Mouse (Mus musculus): Measurements from ENCODE around the gene Syce3. TPM values are rescaled to one million over a fixed set of nuclear protein-coding genes. Genes with fewer than 3 reads are reported as not detected.

Syce3 gene
- polyA plus RNA-seq (2012; rRNA removed; ENCODE audit: low replicate concordance), result 0.78 and 1.7 TPM in 2 replicates

DNA sequence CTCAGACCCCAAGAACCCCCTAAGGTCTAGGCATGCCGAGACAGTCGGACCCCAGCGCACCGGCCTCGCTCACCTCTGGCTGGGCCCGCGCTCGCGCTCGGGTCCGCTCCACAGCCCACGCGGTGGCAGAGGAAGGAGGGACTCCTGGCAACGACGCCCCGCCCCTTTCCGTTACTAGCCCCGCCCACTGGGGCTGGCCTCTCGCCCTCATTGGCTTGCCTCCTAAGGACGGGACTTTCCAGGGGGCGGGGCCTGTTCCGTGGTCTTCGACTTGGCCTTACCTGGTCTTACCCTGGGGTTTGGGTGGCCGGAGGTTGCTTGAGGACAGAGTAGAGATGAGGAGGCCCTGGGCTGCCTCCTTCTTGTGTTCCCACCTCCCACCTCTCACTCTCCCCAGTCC is at the start of gene Syce3:
Gene Syce3 (minus strand): TSS at position 386 of the 400 bp plus-strand sequence.

DNA sequence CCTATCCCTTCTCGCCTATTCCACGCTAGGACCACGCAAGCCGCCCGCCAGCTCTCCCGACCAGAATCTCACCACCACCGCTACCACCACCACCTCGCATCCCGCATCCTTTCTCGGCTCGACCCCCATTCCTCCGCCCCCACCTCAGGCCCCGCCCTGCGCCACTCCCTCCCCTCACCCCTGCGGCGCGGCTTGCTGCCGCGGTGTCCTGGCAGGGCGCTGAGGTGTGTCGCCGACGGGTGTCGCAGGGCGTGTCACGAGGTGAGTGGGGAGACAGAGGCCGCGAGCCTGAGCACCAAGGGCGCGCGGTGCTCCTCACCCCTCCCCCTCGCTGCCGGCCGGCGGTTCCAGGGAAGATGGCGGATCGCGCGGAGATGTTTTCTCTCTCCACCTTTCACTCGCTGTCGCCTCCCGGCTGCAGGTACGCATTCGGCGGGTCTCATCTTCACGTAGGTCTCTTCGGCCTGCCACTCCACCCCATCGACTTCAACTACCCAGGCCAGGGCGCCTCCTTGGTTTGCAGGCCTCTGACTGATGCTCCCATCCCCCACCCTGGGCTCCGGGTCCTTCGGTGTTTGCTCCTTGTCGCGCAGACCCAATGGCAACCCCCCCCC is 43.7 kb upstream of the Syce3 start, which contains the start of gene Mapk8ip2:
Gene Mapk8ip2 (plus strand): TSS at position 49 of the 614 bp plus-strand sequence.

DNA sequence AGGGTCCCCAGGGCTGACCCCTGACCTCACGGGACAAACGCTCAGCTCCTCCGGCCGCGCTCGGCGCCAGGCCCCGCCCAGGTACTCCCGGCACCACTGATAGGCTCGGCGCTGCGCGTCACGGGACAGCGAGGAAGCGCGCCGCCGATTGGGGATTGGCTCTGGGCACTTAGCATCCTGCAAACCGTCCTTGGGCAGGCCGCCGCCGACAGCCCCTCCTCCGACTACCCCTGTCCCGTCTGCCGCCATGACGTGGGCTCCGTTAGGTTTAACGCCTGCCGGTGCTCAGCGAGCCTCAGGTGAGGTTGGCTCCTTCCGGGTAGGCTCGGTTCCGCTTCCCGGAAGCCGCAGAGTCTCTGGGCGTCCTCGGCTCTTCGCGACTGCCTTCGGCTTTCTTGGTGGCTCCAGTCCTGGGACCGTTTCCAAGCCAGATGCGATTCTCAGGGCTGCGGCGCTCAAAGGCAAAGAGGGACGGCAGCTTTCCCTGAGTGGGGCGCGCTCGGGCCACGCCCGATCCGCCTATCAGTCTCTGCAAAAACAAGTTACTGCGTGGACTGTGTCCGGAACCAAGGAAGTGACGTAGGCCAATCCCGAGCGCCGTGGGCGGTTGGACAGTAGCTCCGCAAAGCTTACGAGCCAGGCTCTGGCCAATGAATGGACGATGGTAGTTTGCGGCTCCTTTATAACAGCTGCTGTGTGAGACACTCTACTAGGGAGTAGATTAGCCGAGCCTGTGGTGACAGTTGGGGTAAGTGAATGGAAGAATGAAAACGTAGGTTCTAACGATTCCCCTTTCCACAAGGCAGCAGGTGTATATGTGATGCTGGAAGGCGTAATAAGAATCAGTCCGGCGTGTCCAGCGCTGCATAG is 19.3 kb upstream of the Syce3 start, which contains the start of the genes C730034F03Rik, Gm44502 and Chkb:
Gene C730034F03Rik (plus strand): TSS at position 238 of the 870 bp plus-strand sequence.
Gene Gm44502 (minus strand): TSS at position 345 of the 870 bp plus-strand sequence.
Gene Chkb (minus strand): TSS at position 557 of the 870 bp plus-strand sequence.

DNA sequence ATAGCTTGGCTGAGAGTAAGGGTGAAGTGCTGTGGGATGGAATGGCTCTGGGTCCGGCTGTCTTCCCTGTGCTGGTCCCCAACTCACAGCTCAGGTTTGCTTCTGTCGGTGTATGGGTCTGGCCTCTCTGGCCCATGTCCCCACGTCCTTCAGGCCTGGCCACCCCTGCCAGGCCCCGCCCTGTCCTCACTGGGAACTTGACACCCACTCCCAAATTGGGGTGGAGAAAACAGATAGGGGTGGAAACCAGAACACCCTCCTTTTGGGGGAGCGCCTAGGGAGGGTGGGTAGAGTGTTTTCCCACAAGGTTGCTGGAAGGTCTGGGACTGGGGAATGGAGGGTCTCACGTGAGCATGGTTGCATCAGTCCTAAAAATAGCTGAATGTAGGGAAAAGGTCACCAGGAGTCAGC is 15.4 kb upstream of the Syce3 start, which contains the start of gene Cpt1b:
Gene Cpt1b (minus strand): TSS at position 153 of the 411 bp plus-strand sequence.

DNA sequence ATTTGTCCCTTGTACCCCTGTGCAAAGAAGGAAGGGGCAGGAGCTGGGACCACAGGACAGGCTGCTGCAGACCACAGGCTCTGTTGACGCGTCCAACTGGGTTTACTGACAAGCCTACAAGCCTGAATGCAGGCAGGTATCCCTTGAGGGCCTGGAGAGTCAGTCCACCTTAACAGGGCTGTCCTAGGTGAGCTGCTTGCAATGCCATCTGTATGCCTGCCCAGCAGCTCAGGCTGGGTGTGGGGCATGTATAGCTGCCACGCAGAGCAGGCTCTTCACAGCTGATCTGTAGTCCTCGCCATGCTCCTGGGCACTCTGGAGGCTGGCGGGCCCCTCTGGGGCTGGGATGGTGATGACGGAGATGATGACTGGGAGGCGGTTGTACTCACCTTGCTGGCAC is 25.7 kb downstream of the Syce3 start, which contains the start of gene Klhdc7b:
Gene Klhdc7b (plus strand): TSS at position 301 of the 400 bp plus-strand sequence.

DNA sequence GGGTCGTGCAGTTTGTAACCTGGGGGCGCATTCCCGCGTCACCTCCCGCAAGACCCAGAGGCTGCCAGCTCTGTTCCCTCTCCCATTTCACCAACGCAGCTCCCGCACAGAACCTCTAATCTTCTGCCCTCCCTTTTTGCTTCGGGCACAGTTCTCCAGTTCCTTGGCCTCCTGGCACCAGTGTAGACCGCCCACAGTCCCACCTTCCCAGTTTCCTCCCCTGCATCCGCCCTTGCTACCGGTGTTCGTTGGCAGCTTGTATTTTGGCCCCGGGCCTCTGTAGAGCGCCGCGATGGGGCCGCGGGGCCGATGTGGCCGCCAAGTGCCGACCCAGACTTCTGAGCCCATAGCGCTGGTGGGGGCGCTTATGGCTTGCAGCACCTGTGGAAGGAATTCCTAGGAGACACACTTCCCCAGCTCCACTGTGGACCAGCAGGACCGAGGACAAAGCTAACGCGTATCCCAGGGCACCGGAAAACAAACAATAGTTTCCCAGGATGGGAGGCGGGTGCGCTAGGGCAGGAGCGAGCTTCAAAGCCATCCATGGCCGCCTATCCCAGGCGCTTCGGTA is 31.4 kb downstream of the Syce3 start, which contains the start of gene Odf3b:
Gene Odf3b (minus strand): TSS at position 452 of the 571 bp plus-strand sequence.

DNA sequence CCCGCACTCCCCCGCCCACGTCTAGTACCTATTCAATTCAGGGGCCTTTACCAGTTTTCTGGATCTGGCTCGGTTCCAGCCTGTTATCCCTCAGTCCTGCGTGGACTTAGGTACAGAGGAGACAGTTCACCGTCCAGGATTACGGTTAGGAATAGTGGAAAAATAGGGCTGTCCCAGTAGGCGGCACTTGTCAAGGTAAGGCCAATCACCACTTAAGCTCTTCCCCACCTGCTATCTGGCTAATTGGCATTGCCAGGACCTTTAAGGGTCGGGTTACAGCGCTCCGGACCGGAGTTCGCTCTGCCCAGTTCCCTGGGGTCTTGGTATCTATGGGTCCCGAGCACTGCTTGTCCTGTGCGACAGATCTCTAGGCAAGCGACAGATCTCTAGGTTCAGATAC is 33.3 kb downstream of the Syce3 start, which contains the start of gene Tymp:
Gene Tymp (minus strand): TSS at position 83 of the 400 bp plus-strand sequence.

DNA sequence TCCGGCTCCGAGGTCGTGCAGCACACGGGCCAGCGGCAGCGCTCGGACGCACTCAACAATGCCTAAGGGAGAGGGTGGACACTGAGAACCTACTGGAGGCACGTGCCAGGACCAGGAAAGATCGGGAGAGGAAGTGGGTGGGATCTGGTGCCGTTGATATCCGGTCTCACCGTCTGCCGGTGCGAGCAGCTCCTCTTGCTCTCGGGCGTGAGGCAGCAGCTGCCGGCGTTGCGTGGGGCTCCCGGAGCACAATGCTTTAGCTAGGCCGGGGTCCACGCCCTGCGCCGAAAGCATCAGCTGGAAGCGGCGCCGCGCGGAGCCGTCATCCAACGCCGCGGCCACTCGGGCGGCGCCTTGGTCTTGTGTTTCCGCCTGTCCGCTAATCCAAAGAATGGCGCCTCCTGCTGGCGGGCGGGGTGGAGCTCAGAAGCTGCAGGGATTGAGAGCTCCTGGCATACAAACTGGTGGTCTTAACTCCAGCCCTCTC is 36.5 kb downstream of the Syce3 start, which contains the start of gene Sco2:
Gene Sco2 (minus strand): TSS at position 85 of the 487 bp plus-strand sequence.

DNA sequence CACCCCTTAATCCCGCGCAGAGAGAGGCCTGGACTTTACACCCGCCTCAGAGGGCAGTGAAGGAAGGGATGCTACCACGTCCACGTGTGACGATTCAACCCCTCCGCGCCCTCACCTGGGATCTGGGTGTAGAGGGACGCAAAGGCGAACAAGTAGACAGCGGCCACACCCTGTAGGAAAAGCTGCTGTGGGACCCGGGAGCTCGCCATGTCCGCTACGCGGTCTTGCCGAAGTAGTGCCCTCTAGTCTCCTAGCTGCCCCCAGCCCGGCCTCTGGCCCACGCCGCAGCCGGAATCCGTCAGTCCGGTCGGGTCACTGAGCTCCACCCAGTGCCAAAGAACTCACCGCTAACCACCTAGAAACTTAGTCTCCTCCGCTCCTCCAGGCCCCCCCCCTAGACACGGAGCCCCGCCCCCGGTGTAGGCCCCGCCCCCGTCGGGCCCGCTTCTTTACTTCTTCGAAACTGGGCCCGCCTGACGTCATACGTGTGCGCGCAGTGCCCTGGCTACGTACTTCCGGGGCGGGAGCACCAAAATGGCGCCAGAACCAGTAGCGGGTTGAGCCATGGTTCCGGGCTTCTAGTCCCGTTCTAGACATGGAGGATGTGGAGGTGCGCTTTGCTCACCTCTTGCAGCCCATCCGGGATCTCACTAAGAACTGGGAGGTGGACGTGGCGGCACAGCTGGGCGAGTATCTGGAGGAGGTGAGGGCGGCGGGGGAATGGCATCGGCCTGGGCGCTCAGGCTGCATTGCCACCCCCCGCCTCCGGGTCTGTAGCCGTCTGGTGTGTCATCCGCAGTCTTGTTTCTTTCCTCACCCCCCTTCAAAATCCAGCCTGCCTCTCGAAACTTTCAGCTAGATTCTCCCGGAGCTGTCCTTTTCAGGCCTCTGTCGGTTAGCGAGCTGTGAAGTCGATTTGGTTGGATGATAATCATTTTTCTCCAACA is 54.8 kb downstream of the Syce3 start, which contains the start of the genes Lmf2 and Ncaph2:
Gene Lmf2 (minus strand): TSS at position 419 of the 947 bp plus-strand sequence.
Gene Ncaph2 (plus strand): TSS at position 479 of the 947 bp plus-strand sequence.

Other genes starting within 250 kb of the Syce3 start
- 257 and 402 TPM in 2 replicates for gene Plxnb2, start 229.7 kb downstream of the Syce3 start, polyA plus RNA-seq (2012; rRNA removed; ENCODE audit: low replicate concordance)
- 12.6 and 17.4 TPM in 2 replicates for gene Dennd6b, start 214.0 kb downstream of the Syce3 start, polyA plus RNA-seq (2012; rRNA removed; ENCODE audit: low replicate concordance)
- 252 and 373 TPM in 2 replicates for gene Ppp6r2, start 198.9 kb downstream of the Syce3 start, polyA plus RNA-seq (2012; rRNA removed; ENCODE audit: low replicate concordance)
- 150 and 156 TPM in 2 replicates for gene Sbf1, start 95.2 kb downstream of the Syce3 start, polyA plus RNA-seq (2012; rRNA removed; ENCODE audit: low replicate concordance)
- 0.59 and 3.3 TPM in 2 replicates for gene Adm2, start 87.8 kb downstream of the Syce3 start, polyA plus RNA-seq (2012; rRNA removed; ENCODE audit: low replicate concordance)
- gene Miox, start 76.1 kb downstream of the Syce3 start, polyA plus RNA-seq (2012; rRNA removed; ENCODE audit: low replicate concordance), result 0.21 TPM in 1 of 2 replicates, not detected in the other
- 30.4 and 32.4 TPM in 2 replicates for gene Lmf2, start 54.8 kb downstream of the Syce3 start, polyA plus RNA-seq (2012; rRNA removed; ENCODE audit: low replicate concordance)
- gene Ncaph2, start 54.8 kb downstream of the Syce3 start, polyA plus RNA-seq (2012; rRNA removed; ENCODE audit: low replicate concordance), result 97.4 and 142 TPM in 2 replicates
- 308 and 600 TPM in 2 replicates for gene Sco2, start 36.7 kb downstream of the Syce3 start, polyA plus RNA-seq (2012; rRNA removed; ENCODE audit: low replicate concordance)
- 99.3 and 259 TPM in 2 replicates for gene Tymp, start 33.5 kb downstream of the Syce3 start, polyA plus RNA-seq (2012; rRNA removed; ENCODE audit: low replicate concordance)
- gene Odf3b, start 31.2 kb downstream of the Syce3 start, polyA plus RNA-seq (2012; rRNA removed; ENCODE audit: low replicate concordance), result 108 and 177 TPM in 2 replicates
- gene Klhdc7b, start 25.6 kb downstream of the Syce3 start, polyA plus RNA-seq (2012; rRNA removed; ENCODE audit: low replicate concordance), result 2.8 and 3.0 TPM in 2 replicates
- 2.7 and 2.8 TPM in 2 replicates for gene Cpt1b, start 15.4 kb upstream of the Syce3 start, polyA plus RNA-seq (2012; rRNA removed; ENCODE audit: low replicate concordance)
- gene C730034F03Rik, start 19.1 kb upstream of the Syce3 start, polyA plus RNA-seq (2012; rRNA removed; ENCODE audit: low replicate concordance), result 0.21 and 0.41 TPM in 2 replicates
- gene Gm44502, start 19.2 kb upstream of the Syce3 start, polyA plus RNA-seq (2012; rRNA removed; ENCODE audit: low replicate concordance), result 5.1 and 5.5 TPM in 2 replicates
- gene Chkb, start 19.4 kb upstream of the Syce3 start, polyA plus RNA-seq (2012; rRNA removed; ENCODE audit: low replicate concordance), result 104 and 155 TPM in 2 replicates
- gene Mapk8ip2, start 43.4 kb upstream of the Syce3 start, polyA plus RNA-seq (2012; rRNA removed; ENCODE audit: low replicate concordance), result 0.81 and 1.0 TPM in 2 replicates
- gene Arsa, start 66.9 kb upstream of the Syce3 start, polyA plus RNA-seq (2012; rRNA removed; ENCODE audit: low replicate concordance), result 35.8 and 42.8 TPM in 2 replicates
- 7.7 and 8.7 TPM in 2 replicates for gene Shank3, start 89.1 kb upstream of the Syce3 start, polyA plus RNA-seq (2012; rRNA removed; ENCODE audit: low replicate concordance)
- gene Acr, start 157.8 kb upstream of the Syce3 start, polyA plus RNA-seq (2012; rRNA removed; ENCODE audit: low replicate concordance), result 0.13 and 0.34 TPM in 2 replicates
- 1.0 and 3.9 TPM in 2 replicates for gene Rabl2, start 181.4 kb upstream of the Syce3 start, polyA plus RNA-seq (2012; rRNA removed; ENCODE audit: low replicate concordance)

Measured in duodenum, adult 2 months (tissue).